Mouse (Mus musculus) spleen, adult 2 months (tissue): ENCODE results near the gene Lap3. TPM values are rescaled to one million over a fixed set of nuclear protein-coding genes. Genes with fewer than 3 reads are reported as not detected.
A peak's percentile ranks its signal among the peaks of the same experiment; 100 is the strongest.

Experiments used
- DNase-seq, 2 experiments: peaks; one replicate each; pipeline versions ENCODE4 v3.0.0 to v3.0.0-alpha.2; 2012 to 2021; ENCODE audit warnings: low spot score in 2 of 2, low read depth in 1 of 2
- H3K27ac ChIP-seq: fragments of 200-500 bp; 2 replicates; pipeline ENCODE4 v1.5.1; 2012; ENCODE audit warnings: low read length, inconsistent platforms; ENCODE audit not compliant: insufficient read depth
- H3K27me3 ChIP-seq: fragments of 200-500 bp; 2 replicates; pipeline ENCODE4 v1.6.1; 2012; ENCODE audit warnings: mild to moderate bottlenecking, moderate library complexity, low read length, inconsistent platforms; ENCODE audit not compliant: control insufficient read depth, insufficient read depth
- H3K36me3 ChIP-seq: fragments of 200-500 bp; 2 replicates; pipeline ENCODE4 v1.6.1; 2012; ENCODE audit warnings: mild to moderate bottlenecking, low read length, inconsistent platforms; ENCODE audit not compliant: control insufficient read depth, insufficient read depth
- H3K4me1 ChIP-seq: fragments of 200-500 bp; 2 replicates; pipeline ENCODE4 v1.6.1; 2011; ENCODE audit warnings: inconsistent platforms; ENCODE audit not compliant: control insufficient read depth, insufficient read depth, insufficient read length
- H3K4me3 ChIP-seq: fragments of 200-500 bp; 2 replicates; pipeline ENCODE4 v1.5.1; 2011; ENCODE audit warnings: mild to moderate bottlenecking, inconsistent platforms; ENCODE audit not compliant: insufficient read depth, insufficient read length; ENCODE audit errors: extremely low read depth
- CTCF ChIP-seq: fragments of 200-500 bp; IDR thresholded peaks from 2 replicates; pipeline ENCODE4 v1.5.1; 2011; ENCODE audit warnings: mild to moderate bottlenecking, inconsistent platforms; ENCODE audit not compliant: insufficient read depth, insufficient read length, insufficient replicate concordance; ENCODE audit errors: extremely low read depth
- POLR2A ChIP-seq: fragments of 200-500 bp; IDR thresholded peaks from 2 replicates; pipeline ENCODE4 v1.6.1; 2011; ENCODE audit warnings: low read depth, low read length, inconsistent platforms
- WGBS: fragments of 180-500 bp; shearing (Covaris S2); methylation state at CpG from one replicate; pipeline ENCODE4 v1.1.7; 2018; 5-methylcytosine and 5-hydroxymethylcytosine counted together
- polyA plus RNA-seq: library from polyadenylated mRNA; depleted of rRNA; stranded (reverse); fragments of >200 nt; gene quantifications from 2 replicates; pipeline ENCODE4 v1.2.3, GENCODE M21; 2012

Gene Lap3
- polyA plus RNA-seq, 1 experiment = 9.5 TPM

DNA sequence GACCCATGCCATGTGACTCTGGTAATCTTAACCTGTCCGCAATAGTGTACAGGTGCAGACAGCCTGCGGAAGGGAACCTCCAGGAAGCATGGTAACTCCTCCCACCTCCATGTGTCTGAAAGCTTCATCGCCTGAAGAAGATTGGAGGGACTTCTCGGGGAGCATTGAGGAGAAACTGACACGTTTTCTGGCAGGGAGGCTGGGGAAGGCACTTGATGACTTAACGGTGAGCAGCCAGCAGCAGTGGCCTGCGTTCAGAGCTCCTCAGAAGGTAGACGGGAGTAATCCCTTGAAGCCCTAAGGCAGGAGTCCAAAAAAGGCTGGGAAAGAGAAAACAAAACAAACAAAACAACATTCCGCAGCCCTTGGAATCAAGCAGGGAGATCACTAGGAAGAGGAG, 38.7 kb upstream of the Lap3 start:
- WGBS = 53% methylated on average over 9 of the region's 9 CpGs
- no peaks in the 10 kb centered on the region for H3K4me1 ChIP-seq

DNA sequence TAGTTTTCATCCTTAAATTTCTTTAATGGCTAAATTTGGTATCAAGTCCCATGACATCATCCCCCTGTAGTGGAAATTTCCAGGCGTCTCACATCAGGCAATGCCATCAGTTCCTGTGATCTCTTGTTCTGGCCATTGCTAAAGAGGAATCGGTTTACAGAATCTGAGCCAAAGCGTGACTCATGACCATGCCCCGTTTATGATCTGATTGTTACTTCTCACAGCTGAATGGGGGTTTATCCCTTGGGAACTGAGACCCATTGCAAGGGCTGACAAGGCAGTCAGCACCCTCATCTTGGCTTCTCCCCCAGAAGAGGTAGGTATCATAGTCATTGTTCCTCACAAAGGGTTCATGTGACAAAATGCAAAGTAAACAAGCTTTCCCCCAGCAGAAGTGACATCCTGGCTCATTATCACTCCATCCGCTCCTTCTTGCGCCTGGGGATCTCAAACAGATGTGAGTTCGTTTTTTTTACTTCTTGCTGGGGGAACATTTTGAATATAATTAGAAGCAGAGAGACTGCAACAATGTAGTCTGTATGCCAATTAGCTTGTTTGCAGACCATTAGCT, 20.2 kb upstream of the Lap3 start:
- no peak for TF ChIP-seq POLR2A
- TF ChIP-seq CTCF = no peak
- no peak for DNase-seq
- WGBS = 39% methylated on average over 7 of the region's 7 CpGs
- H3K36me3 ChIP-seq = no peaks in the 10 kb centered on the region
- no peaks in the 10 kb centered on the region for H3K27me3 ChIP-seq
- no peaks in the 10 kb centered on the region for H3K4me1 ChIP-seq
- H3K27ac ChIP-seq = no peak overlapping the region
- H3K4me3 ChIP-seq = no peak overlapping the region

More for the DNA sequence above, 38.7 kb upstream of the Lap3 start:
- Histone ChIP-seq H3K27ac (no peak overlapping the region), H3K36me3 (no peaks in the 10 kb centered on the region), H3K4me3 (no peak overlapping the region), H3K27me3 (no peaks in the 10 kb centered on the region; the same call in none of the 2 replicates)
- DNase-seq = no peak
- TF ChIP-seq POLR2A (no peak), CTCF (no peak)

- TF ChIP-seq POLR2A = no peak
- no peak for TF ChIP-seq CTCF
- no peaks in the 10 kb centered on the region for H3K27me3 ChIP-seq
- H3K36me3 ChIP-seq = no peaks in the 10 kb centered on the region
- DNase-seq = no peak
- no peak overlapping the region for H3K4me3 ChIP-seq
- no peak overlapping the region for H3K27ac ChIP-seq
- H3K4me1 ChIP-seq = no peaks in the 10 kb centered on the region
- 90% methylated on average over 1 of the region's 1 CpGs for WGBS
Observed at GRCm38 (mm10) chr5:45473521-45473920, 19.7 kb upstream of the Lap3 start.

GRCm38 (mm10) chr5:45474215-45474614, 19.0 kb upstream of the Lap3 start:
- no peaks in the 10 kb centered on the region for H3K27me3 ChIP-seq
- no peaks in the 10 kb centered on the region for H3K4me1 ChIP-seq
- DNase-seq = peak in 1 of 2 experiments; percentile 28
- WGBS = 30% methylated on average over 6 of the region's 6 CpGs
- H3K27ac ChIP-seq = no peak overlapping the region
- H3K4me3 ChIP-seq = no peak overlapping the region
- no peaks in the 10 kb centered on the region for H3K36me3 ChIP-seq
- TF ChIP-seq CTCF (0 out of 2 replicates have a peak, but pooled peaks have one; percentile 14), POLR2A (no peak)

DNA sequence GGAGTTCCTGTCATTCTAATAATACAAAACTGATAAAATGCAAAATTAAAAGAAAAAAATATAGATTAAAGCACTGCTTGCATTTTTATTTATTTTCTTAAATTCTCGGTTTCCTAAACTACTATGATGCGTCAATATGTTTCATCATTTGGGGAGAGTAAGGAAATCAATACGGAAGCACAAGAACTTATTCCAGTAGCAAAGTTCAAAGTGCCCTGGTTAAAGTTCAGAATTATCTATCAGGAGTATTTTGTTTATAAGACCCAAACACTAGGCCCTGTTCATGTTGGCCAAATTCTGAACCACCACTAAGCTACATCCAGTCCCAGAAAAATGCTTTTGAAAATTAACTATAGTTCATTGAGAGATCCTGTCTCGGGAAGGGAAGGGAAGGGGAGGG, 18.4 kb upstream of the Lap3 start:
- Histone ChIP-seq H3K4me3 (no peak overlapping the region), H3K4me1 (no peaks in the 10 kb centered on the region), H3K27me3 (no peaks in the 10 kb centered on the region), H3K27ac (no peak overlapping the region), H3K36me3 (no peaks in the 10 kb centered on the region)
- DNase-seq = no peak
- TF ChIP-seq POLR2A (no peak), CTCF (no peak)
- WGBS = 91% methylated on average over 3 of the region's 4 CpGs

DNA sequence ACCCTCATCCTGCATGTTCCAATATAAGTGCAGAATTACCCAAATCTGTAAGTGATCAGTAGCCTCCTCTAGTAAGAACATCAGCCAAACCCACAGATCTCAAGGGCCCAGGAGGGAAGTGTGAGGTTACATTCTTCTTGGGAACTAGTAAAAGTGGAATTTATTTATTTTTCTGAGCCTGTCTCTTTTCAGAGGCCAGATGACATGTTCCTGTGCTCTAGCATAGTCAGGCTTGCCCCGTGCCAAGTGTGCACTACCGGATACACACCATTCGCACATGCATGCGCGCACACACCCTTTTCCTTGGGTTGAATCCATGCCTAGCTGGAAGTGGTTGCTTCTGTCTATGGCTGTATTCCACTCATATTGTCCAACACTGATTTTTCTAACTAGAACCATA, 17.4 kb upstream of the Lap3 start:
- Histone ChIP-seq H3K36me3 (no peaks in the 10 kb centered on the region), H3K4me1 (no peaks in the 10 kb centered on the region), H3K4me3 (no peak overlapping the region), H3K27ac (no peak overlapping the region), H3K27me3 (no peaks in the 10 kb centered on the region)
- TF ChIP-seq CTCF = no peak
- TF ChIP-seq POLR2A = no peak
- 87% methylated on average over 5 of the region's 5 CpGs for WGBS
- no peak for DNase-seq

GRCm38 (mm10) chr5:45476288-45476687, 16.9 kb upstream of the Lap3 start:
- TF ChIP-seq CTCF (no peak), POLR2A (no peak)
- no peak overlapping the region for H3K4me3 ChIP-seq
- no peaks in the 10 kb centered on the region for H3K27me3 ChIP-seq
- no peak overlapping the region for H3K27ac ChIP-seq
- H3K36me3 ChIP-seq = no peaks in the 10 kb centered on the region
- 76% methylated on average over 6 of the region's 6 CpGs for WGBS
- H3K4me1 ChIP-seq = no peaks in the 10 kb centered on the region
- no peak for DNase-seq
